Mouse (Mus musculus) spleen, adult 18-20 months (tissue): ENCODE measurements around the gene Glycam1.

Experiments
- DNase-seq, 2 experiments: peaks; one replicate each; pipeline ENCODE4 v3.0.0; 2022; ENCODE audit warnings: mixed read lengths in 2 of 2

The Glycam1 gene

DNA sequence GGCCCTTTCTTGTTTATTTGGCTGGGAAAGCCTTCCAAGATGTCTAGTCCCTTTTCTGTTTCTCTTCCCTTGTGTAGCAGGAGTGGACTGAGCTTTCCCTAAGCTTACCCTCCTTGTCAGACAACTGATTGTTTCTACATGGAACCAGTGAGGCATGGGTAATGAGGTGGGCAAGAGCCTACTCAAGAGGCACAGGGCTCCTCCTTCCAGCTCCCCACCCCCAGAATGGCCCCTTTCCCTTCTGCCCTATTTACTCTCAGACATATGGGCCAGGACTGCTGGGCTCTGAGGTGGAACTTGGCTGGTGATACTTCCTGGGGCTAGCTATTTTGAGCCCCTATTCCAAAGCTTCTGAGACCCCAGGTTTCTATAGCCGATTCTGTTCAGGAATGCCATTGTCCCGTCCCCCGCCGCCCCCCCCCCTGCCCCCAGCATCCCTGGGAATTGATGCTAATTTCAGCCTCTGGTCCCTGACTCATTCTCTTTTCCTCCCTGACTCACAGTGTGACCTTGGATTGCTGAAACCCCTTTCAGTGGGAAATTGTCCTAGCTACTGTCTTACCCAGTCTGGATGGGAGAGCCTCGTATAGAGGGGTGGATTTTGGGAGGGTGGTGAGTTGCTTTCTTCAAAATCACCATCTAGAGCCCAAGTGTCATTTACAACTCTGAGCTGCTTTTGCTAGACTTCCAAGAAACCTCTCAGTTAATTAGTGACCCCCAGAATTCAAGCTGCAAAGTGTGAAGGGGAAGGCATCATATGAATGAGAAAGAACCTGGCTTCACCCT is 46.1 kb downstream of the Glycam1 start:
- DNase-seq, result no peak

DNA sequence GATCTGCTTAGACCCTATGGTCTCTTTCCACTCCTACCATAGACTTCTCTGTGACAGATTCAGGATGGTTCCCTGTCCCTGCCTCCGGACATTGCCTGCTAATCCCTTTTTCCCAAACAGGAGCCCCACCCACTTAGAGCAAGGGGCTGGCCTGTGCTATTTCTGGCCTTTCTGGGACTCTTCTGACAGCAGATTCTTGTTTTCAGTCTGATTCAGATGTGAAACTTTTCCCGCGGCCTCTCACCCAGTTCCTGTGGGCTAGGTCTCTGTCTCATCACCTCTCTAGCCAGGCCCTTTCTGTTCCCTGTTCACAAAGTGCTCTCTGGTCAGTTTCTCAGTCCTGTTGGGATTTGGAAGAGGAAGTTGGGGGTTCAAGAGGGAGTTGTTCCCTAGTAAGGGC is 50.0 kb downstream of the Glycam1 start:
- DNase-seq, result no peak

DNA sequence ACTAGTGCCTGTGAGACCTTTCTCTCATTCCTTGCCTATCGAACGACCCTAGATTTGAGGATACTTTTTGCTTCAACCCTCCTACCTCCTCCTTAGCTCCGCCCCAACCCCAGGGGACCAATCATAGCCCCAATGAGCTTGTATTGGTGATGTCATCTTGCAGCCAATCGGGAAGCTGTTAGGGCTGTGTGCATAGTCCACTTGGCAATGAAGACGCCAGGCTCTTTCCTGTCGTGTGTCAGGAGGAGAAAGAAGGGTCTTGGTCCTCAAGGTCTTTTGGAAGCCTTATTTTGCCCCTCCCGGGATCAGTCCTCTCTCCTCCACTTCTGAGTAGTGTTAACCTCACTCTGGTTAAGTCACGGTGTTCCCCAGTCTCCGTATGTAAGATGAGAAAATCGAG is 50.8 kb downstream of the Glycam1 start:
- peak in 1 of 2 experiments; percentile 30 for DNase-seq

DNA sequence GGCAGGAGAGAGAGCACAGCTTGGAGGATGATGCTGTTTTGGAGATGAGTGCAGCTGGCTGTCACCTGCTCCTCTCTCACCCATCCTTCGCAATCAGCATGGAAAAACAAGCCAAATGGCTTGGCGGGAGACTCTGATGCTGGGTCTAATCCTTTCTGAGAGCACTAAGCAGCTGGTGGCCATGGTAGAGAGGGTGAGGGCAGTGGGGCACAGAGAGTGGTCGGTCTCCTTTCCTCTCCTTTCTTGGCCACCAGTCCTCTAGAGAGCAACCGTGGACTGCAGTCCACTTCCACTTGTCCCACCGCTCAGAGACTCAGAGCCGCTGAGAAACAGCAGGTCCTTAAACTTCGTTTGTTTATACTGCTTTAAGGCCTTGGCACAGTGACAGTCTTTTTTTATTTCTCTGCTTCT is 51.3 kb downstream of the Glycam1 start:
- DNase-seq, result no peak
